Mouse (Mus musculus): ENCODE results near the gene Pcsk4.

DNA sequence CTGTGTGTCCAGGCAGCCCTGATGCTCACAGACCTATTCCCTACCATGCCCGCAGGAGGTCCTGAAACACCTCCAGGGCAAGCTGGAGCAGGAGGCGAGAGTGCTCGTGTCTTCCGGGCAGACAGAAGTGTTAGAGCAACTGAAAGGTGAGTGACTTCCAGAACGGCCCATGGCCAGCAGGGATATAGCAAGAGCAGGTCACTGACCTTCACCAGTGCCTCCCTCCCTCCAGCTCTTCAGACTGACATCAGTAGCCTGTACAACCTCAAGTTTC, 27.3 kb downstream of the Pcsk4 start:
- no peak for TF ChIP-seq CTCF (IDR thresholded peaks at IDR 0.05; ENCODE audit: control insufficient read depth, insufficient read depth, insufficient read length)
- no peak for TF ChIP-seq MYOD1 (IDR thresholded peaks at IDR 0.05; ENCODE audit: control insufficient read depth, insufficient read length, low read depth)
- no peak for TF ChIP-seq MAX (IDR thresholded peaks at IDR 0.05)
